Mouse (Mus musculus): ENCODE measurements around the gene Gtf3a.

DNA sequence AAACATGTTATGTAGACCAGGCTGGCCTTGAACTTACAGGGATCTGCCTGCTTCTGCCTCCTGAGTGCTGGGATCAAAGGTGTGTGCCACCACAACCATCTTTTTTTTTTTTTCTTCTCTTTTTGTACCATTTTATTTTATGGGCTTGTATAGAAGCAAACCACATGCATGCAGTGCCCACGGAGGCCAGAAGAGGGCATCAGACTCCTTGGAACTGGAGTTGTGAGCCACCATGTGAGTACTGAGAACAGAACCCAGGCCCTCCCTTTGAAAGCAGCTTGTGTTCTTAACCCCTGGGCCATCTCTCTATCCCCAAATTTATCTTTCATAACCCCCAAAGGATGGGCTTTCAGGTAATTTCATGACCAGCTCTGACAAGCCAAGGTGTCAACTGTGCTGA lies 54.8 kb downstream of the Gtf3a start:
- TF ChIP-seq CTCF (IDR thresholded peaks at IDR 0.05; ENCODE audit: borderline replicate concordance, insufficient read depth, low read length), result no peak
- TF ChIP-seq POLR2A (IDR thresholded peaks at IDR 0.05; ENCODE audit: low read depth, low read length), result no peak

Data from embryonic fibroblast, embryonic 13.5 days (primary cell).